Mouse (Mus musculus) heart, postnatal 36 days (tissue): ENCODE measurements around the gene Vamp2. TPM values are rescaled to one million over a fixed set of nuclear protein-coding genes. Genes with fewer than 3 reads are reported as not detected.

Source experiments
- DNase-seq, 2 experiments: peaks; one replicate each; pipeline ENCODE4 v3.0.0; 2021 to 2022
- intact Hi-C: fragments of 180-260 bp; cut with DNase I; formaldehyde crosslinking; loops from one replicate; pipeline ENCODE4 v1.15.1; 2025
- total RNA-seq, 2 experiments: library from RNA; stranded (reverse); gene quantifications; 2 replicates each; pipeline ENCODE4 v1.2.3; 2021

Vamp2 gene
- total RNA-seq, 2 experiments from 2014 or later = 50.5 to 72.7 TPM

GRCm38 (mm10) chr11:69096987-69097900 is 9.0 kb downstream of the Vamp2 start:
- intact Hi-C loops = loop anchor here (5.0 kb wide), 2 partner anchors 300 to 320 kb away; partner anchors contain the start of genes Cyb5d1, Naa38 and Tmem88
- peak; percentile 100 for DNase-seq

DNA sequence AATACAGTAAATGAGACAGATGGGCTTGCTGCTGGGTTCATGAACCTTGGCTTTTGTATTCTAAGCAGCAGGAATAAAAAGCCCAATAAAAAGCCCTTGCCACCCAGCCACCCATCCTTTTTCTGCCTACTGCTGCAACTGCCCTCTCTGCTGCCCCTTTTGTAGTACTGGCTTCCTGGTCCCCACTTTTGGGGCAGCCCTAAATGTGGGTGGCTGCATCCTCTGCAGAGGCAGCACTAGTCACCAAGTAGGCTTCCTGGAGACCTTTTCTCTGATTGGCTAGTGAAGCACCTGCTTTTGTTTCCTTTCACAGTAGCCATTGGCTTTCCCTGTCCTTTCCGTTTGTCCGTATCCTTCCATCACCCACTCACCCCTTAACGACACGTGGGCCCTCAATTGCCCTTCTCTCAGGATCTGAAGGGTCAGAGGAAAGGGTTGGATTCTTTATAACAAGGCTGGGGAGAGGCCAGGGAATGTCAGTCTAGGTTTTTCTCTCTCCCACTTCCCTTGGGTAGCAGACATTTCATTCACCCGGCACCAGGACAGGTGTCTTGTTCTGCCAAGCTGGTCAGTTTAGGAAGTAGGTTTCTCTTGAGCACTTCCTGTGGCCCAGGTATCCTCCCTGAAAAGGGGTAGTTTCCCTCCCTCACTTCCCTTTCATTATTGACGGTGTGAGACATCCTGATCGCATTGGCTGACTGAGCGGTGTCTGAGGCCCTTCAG is 9.9 kb downstream of the Vamp2 start:
- intact Hi-C loops = loop anchor here (5.0 kb wide), 2 partner anchors 299 to 319 kb away; partner anchors contain the start of genes Cyb5d1, Naa38 and Tmem88
- DNase-seq = no peak

DNA sequence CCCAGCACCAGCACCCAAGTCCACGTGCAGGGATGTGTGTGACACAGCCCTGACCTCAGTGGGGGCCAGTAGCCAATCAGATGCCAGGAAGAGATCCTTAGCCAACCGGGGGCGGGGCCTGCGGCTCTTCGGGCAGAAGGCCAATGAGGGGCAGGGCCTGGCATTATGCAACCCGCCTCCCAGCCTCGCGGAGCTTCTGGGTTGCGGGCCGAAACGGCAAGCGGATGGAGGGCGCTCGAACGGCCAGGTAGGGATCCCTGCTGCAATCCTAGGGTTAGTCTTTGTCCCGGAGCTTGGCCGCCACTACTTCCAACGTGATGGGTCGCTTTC is 10.4 kb downstream of the Vamp2 start:
- intact Hi-C loops = loop anchor here (5.0 kb wide), 2 partner anchors 299 to 319 kb away; partner anchors contain the start of genes Cyb5d1, Naa38 and Tmem88
- peak; percentile 99 to 100 for DNase-seq

DNA sequence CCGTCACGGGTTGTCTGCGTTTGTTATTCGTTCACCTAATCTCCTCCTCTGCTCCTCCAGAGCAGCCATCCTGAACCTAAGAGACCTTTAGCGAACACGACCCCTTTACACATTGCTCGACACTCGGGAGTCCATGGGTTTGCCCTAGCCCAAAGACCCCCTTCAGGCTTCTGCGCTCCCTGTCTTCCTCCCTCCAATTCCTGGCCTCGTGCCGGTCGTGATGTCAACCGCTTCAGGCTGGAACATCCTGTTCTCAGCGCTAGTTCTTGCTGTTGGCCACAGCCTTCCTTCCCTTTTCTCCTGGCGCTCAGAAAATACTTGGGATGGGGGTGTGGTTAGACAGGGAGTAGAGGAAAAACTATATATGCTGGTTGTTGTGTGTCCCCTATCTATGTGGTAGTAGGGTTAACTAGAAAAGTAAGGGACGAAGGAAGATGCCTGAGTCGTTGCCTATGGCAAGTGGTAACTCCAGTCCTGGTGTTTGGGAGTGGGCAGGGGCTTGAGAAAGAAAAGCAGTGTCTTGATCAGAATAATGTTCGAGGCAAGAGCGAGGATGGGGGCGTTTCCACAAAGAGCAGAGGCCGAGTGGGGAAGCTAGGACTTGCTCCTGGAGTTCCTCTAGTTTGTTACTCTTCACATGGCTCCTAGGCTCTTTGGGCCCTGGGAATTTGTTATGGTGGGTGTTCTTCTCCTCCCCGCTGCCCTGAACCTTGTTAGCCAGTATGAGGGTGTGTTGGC is 11.1 kb downstream of the Vamp2 start:
- intact Hi-C loops = loop anchor here (5.0 kb wide), 2 partner anchors 298 to 318 kb away; partner anchors contain the start of genes Cyb5d1, Naa38 and Tmem88

DNA sequence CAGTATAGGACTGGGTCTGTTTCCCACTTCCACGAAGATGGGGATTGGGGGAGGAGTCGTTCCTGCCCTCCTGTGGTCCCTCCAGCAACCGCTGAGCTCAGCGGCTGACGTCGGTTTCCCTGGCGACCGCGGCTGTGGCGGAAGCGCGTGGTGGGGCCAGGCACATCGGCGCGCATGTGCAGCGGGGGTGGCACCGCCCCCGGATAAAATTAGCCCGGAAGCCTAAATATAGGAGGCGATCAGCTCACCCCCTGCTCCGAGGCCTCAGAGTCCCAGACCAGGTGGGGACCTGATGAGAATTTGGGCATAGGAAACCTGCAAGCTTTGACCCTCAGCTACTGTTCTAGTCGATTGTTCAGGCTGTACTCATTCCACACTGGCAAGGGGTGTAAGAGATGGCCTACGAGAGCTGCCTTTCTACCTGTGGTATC is 11.6 kb downstream of the Vamp2 start:
- intact Hi-C loops = loop anchor here (5.0 kb wide), 2 partner anchors 297 to 317 kb away; partner anchors contain the start of genes Cyb5d1, Naa38 and Tmem88
- DNase-seq = peak; percentile 94 to 95

More for the DNA sequence above, 11.1 kb downstream of the Vamp2 start:
- DNase-seq = peak; percentile 93 to 94

DNA sequence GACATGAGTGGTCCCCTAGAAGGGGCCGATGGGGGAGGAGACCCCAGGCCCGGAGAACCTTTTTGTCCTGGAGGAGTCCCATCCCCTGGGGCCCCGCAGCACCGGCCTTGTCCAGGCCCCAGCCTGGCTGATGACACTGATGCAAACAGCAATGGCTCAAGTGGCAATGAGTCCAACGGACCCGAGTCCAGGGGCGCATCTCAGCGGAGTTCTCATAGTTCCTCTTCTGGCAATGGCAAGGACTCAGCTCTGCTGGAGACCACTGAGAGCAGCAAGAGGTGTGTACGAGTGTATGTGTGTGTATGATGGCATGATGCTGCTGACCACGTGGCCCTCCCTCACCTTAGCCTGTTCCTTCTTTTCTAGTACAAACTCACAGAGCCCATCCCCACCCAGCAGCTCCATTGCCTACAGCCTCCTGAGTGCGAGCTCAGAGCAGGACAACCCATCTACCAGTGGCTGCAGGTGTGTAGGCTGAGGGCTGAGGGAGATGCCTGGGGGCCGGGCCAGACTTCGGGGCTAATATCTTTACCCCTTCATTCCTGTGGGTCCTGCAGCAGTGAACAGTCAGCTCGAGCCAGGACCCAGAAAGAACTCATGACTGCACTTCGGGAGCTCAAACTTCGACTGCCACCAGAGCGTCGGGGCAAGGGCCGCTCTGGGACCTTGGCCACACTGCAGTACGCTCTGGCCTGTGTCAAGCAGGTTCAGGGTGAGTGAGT is 12.5 kb downstream of the Vamp2 start:
- peak; percentile 20 to 26 for DNase-seq
- intact Hi-C loops = no loop called here

GRCm38 (mm10) chr11:69101604-69102402 is 13.5 kb downstream of the Vamp2 start:
- intact Hi-C loops = no loop called here
- DNase-seq = no peak

- intact Hi-C loops = no loop called here
- no peak for DNase-seq
Observed at GRCm38 (mm10) chr11:69102403-69102725, 14.1 kb downstream of the Vamp2 start.

DNA sequence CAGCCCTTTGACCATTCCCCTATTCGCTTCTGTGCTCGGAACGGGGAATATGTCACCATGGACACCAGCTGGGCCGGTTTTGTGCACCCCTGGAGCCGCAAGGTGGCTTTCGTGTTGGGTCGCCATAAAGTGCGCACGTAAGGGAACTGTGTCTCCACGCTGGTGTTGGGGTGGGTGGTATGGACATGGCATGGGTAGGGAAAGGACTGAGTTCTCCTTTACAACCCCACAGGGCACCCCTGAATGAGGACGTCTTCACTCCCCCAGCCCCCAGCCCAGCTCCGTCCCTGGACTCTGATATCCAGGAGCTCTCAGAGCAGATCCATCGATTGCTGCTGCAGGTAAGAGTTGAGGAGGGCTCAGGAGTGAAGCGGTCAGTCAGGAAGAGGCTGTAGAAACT is 14.8 kb downstream of the Vamp2 start:
- intact Hi-C loops = no loop called here
- DNase-seq = peak in 1 of 2 experiments; percentile 16

DNA sequence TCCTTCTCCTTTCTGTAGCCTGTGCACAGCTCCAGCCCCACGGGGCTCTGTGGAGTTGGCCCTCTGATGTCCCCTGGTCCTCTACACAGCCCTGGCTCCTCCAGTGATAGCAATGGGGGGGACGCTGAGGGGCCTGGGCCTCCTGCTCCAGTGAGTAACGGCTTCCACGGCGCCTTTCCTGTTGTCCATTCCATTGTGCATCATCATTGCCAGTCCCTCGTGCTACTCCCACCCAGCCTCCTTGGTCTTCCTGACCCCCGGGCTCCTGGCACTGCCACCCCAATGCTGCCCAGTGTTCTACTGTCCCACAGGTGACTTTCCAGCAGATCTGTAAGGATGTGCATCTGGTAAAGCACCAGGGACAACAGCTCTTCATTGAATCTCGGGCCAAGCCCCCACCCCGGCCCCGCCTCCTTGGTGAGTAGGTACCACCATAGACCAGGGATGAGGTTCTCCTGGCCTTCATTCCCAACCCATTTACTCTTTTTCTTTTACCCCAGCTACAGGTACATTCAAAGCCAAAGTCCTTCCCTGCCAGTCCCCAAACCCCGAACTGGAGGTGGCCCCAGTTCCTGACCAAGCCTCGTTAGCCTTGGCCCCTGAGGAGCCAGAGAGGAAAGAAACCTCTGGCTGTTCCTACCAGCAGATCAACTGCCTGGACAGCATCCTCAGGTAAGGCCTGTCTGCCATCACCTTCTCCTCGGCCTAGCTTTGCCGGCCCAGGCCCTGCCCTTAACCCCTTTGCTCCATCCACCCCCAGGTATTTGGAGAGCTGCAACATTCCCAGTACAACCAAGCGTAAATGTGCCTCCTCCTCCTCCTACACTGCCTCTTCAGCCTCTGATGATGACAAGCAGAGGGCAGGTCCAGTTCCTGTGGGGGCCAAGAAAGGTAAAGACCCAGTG is 15.5 kb downstream of the Vamp2 start:
- DNase-seq = peak in 1 of 2 experiments; percentile 8

GRCm38 (mm10) chr11:69104487-69104886 is 16.2 kb downstream of the Vamp2 start:
- DNase-seq = peak in 1 of 2 experiments; percentile 2
- intact Hi-C loops = no loop called here

More for the DNA sequence above, 15.5 kb downstream of the Vamp2 start:
- intact Hi-C loops = no loop called here

DNA sequence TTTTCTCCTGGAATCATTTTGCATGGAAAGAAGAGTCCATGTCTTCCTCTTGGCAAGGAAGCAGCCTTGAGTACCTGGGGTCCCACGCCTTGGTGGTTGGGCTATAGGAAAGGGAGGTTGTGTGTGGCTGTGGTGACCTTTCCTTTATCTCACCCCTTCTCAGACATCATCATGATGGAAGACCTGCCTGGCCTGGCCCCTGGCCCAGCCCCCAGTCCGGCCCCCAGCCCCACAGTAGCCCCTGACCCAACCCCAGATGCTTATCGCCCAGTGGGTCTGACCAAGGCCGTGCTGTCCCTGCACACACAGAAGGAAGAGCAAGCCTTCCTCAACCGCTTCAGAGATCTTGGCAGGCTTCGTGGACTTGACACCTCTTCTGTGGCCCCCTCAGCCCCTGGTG is 16.9 kb downstream of the Vamp2 start:
- DNase-seq = no peak
- intact Hi-C loops = no loop called here

GRCm38 (mm10) chr11:69105796-69106195 is 17.5 kb downstream of the Vamp2 start:
- intact Hi-C loops = no loop called here
- no peak for DNase-seq

DNA sequence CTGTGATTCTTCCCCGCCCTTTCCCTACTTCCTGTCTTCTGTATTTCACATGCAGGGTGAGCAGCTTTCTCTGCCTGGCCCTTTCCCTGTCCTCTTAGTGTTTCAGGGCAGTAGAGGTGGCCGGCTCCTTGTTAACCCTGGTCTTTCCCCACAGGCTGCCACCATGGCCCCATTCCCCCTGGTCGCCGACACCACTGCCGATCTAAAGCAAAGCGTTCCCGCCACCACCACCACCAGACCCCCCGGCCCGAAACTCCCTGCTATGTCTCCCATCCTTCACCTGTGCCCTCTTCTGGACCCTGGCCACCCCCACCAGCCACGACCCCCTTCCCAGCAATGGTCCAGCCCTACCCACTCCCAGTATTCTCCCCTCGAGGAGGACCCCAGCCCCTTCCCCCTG is 18.0 kb downstream of the Vamp2 start:
- intact Hi-C loops = no loop called here

GRCm38 (mm10) chr11:69106842-69107241 is 18.6 kb downstream of the Vamp2 start:
- DNase-seq = no peak
- intact Hi-C loops = no loop called here

More for the DNA sequence above, 18.0 kb downstream of the Vamp2 start:
- DNase-seq = peak in 1 of 2 experiments; percentile 13

DNA sequence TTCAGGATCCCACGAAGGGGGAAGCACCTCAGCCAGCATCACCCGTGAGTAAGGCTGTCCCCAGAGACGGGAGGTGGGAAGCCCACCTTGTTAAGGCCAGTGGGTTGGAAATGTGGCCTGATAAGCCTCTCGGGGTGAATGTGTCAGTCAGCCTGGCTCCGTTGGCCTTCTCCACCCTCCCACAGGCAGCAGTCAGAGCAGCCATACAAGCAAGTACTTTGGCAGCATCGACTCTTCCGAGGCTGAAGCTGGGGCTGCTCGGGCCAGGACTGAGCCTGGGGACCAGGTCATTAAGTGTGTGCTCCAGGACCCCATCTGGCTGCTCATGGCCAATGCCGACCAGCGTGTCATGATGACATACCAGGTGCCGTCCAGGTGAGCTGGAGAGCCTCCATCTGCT is 19.4 kb downstream of the Vamp2 start:
- intact Hi-C loops = no loop called here
- no peak for DNase-seq

DNA sequence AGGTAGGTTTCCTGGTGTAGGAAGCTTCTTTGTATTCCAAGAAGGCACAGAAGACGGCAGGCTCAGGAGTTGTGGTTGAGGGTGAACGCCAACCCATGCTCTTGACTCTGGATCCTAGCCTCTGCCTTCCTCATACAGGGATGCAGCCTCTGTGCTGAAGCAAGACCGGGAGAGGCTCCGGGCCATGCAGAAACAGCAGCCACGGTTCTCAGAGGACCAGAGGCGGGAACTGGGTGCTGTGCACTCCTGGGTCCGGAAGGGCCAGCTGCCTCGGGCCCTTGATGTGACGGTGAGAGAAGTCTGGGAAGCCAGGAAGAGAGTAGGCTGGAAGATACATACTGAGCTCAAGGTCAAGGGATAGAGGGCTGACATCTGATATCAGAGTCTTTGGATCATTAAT is 19.9 kb downstream of the Vamp2 start:
- DNase-seq = no peak
- intact Hi-C loops = no loop called here
